Mouse (Mus musculus) bone marrow macrophage, adult 2 months (primary cell): ENCODE data around the gene Gucy2d.

Source experiments
- CTCF ChIP-seq: IDR thresholded peaks from 2 replicates; pipeline ENCODE4 v1.5.1; 2012; ENCODE audit warnings: low read depth, mild to moderate bottlenecking, low read length, moderate library complexity
- POLR2A ChIP-seq: IDR thresholded peaks from 2 replicates; pipeline ENCODE4 v1.6.1; 2012; ENCODE audit warnings: mild to moderate bottlenecking, low read depth, low read length, borderline replicate concordance

- TF ChIP-seq CTCF (no peak), POLR2A (no peak)
Observed at GRCm38 (mm10) chr7:98524869-98525699, 84.9 kb downstream of the Gucy2d start.
